10 mouse cellular contexts compared by ENCODE assay signal in genomic region chr3:51744339-51744759, GRCm38 (mm10).
DNase-seq lines count a peak whose midpoint lies in the region; ATAC-seq and TF ChIP-seq lines count a peak whose summit lies in the region.
"Had no signal": no experiment of that assay in that cellular context is flagged by ENCODE, and none has a peak within 500 bp of the region (broad histone marks: within the 10 kb centered on the region; RNA-seq: fewer than 3 reads in every experiment).

No protein-coding gene starts in this region.

- no peak for DNase-seq in kidney, postnatal 14 days
- peak; percentile 41 for DNase-seq in NIH3T3 (ENCODE audit: low read depth)
- no peak for DNase-seq in left cerebral cortex, postnatal 25 days (ENCODE audit: low spot score in 2 of 2)
- DNase-seq in Muller cell, postnatal 12 days (ENCODE audit: inconsistent ontology term) = no peak
- no peak for DNase-seq in embryo, embryonic 10.5 days (ENCODE audit: low spot score)
- DNase-seq: heart, postnatal 10 days had no signal

- no peak overlapping the region for H3K4me2 ChIP-seq in kidney, embryonic 15.5 days
- peak overlapping the region; percentile 21; the same call in 1 of the 2 replicates for H3K4me2 ChIP-seq in intestine, postnatal 0 days (replicated peaks; ENCODE audit: low read depth)
- H3K4me2 ChIP-seq: limb, embryonic 13.5 days had no signal

- no peaks in the 10 kb centered on the region for H3K27me3 ChIP-seq in kidney, embryonic 15.5 days
- H3K27me3 ChIP-seq in intestine, postnatal 0 days (replicated peaks; ENCODE audit: control insufficient read depth, insufficient read depth, low read length) = no peaks in the 10 kb centered on the region

- 49% methylated on average over 4 of the region's 4 CpGs for WGBS in kidney, embryonic 15.5 days
- 27% methylated on average over 4 of the region's 4 CpGs for whole genome bisulfite sequencing in intestine, postnatal 0 days

- intact Hi-C loops in left cerebral cortex, postnatal 25 days (cut with DNase I) = no loop called here

- H3K27ac ChIP-seq in kidney, embryonic 15.5 days = peak overlapping the region; percentile 75
- H3K27ac ChIP-seq in intestine, postnatal 0 days (ENCODE audit: low read depth, low read length) = 0 out of 2 replicates have a peak overlapping the region, but pooled peaks have one; percentile 35
- H3K27ac ChIP-seq: limb, embryonic 13.5 days had no signal

- peaks cover 49% of the 10 kb centered on the region for H3K4me1 ChIP-seq in kidney, embryonic 15.5 days
- no peaks in the 10 kb centered on the region for H3K4me1 ChIP-seq in intestine, postnatal 0 days (replicated peaks; ENCODE audit: control insufficient read depth, insufficient read depth, low read length)

- TF ChIP-seq CTCF in intestine, postnatal 0 days (IDR thresholded peaks at IDR 0.05; ENCODE audit: low read depth) = no peak

- H3K36me3 ChIP-seq in kidney, embryonic 15.5 days = no peaks in the 10 kb centered on the region
- H3K36me3 ChIP-seq in intestine, postnatal 0 days (ENCODE audit: control insufficient read depth, insufficient read depth) = no peaks in the 10 kb centered on the region
- H3K36me3 ChIP-seq: limb, embryonic 13.5 days had no signal

- no peak overlapping the region for H3K9ac ChIP-seq in kidney, embryonic 15.5 days
- no peak overlapping the region for H3K9ac ChIP-seq in intestine, postnatal 0 days (ENCODE audit: low read depth, low read length)
- H3K9ac ChIP-seq: limb, embryonic 13.5 days had no signal

- no peaks in the 10 kb centered on the region; the same call in 1 of the 2 replicates for H3K9me3 ChIP-seq in kidney, embryonic 15.5 days (replicated peaks)
- no peaks in the 10 kb centered on the region for H3K9me3 ChIP-seq in intestine, postnatal 0 days (ENCODE audit: control insufficient read depth)

- H3K4me3 ChIP-seq in kidney, embryonic 15.5 days (replicated peaks) = no peak overlapping the region
- H3K4me3 ChIP-seq in intestine, postnatal 0 days (ENCODE audit: low read depth, low read length) = no peak overlapping the region
- H3K4me3 ChIP-seq: limb, embryonic 13.5 days had no signal

- ATAC-seq in kidney, embryonic 15.5 days (replicated peaks; ENCODE audit: low FRiP score) = peak; percentile 55; the same call in 1 of the 2 replicates
- ATAC-seq in intestine, postnatal 0 days = peak; percentile 64
- peak; percentile 91 for ATAC-seq in megakaryocyte-erythroid progenitor cell, adult 5-6 weeks (replicated peaks; ENCODE audit: low FRiP score, low TSS enrichment, poor library complexity, severe bottlenecking)
